Mouse (Mus musculus) lung, postnatal 0 days (tissue): ENCODE measurements around the gene Ilvbl.

ENCODE experiments used
- CTCF ChIP-seq: IDR thresholded peaks from 2 replicates; pipeline ENCODE4 v1.5.1; 2016; ENCODE audit warnings: antibody characterized with exemption, mild to moderate bottlenecking
- EP300 ChIP-seq: IDR thresholded peaks from 2 replicates; pipeline ENCODE4 v1.6.1; 2016; ENCODE audit warnings: antibody characterized with exemption, mild to moderate bottlenecking, control low read depth

DNA sequence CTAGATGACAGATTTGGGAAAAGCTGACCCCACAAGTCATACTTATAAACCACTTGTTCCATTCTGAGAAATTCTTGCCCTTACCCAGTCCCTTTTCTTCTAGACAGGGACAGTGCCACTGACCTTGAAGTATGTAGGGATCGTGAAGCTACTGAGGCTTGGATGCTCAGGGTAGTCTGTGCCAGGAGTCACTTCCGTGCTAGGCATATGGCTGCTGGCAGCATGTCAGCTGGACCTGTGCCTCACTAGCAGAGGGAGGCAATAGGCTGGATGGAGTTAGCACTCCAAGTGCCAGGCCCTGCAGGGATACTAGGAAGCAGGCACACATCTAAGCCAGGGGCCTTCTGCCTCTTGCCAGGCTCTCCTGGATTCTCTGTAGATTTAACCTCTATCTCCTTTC lies 1.5 kb downstream of the Ilvbl start:
- TF ChIP-seq CTCF (no peak), EP300 (no peak)
